Mouse (Mus musculus) midbrain, embryonic 12.5 days (tissue): Measurements from ENCODE around the gene Rangap1. TPM values are rescaled to one million over a fixed set of nuclear protein-coding genes. Genes with fewer than 3 reads are reported as not detected.

Experiments used
- ATAC-seq: fragments of 200-750 bp; cut with Nextera tagmentation; 2 replicates; pipeline ENCODE4 v1.8.0; 2017; ENCODE audit warnings: low read depth, moderate TSS enrichment, moderate library complexity; ENCODE audit not compliant: low FRiP score
- H3K27ac ChIP-seq: fragments of 300-500 bp; sonication (generic); replicated peaks from 2 replicates; pipeline ENCODE4 v1.5.1; 2016; ENCODE audit warnings: mild to moderate bottlenecking
- H3K27me3 ChIP-seq: fragments of 300-500 bp; sonication (generic); 2 replicates; pipeline ENCODE4 v1.6.1; 2016; ENCODE audit warnings: mild to moderate bottlenecking
- H3K36me3 ChIP-seq: fragments of 300-500 bp; sonication (generic); 2 replicates; pipeline ENCODE4 v1.6.1; 2016
- H3K4me1 ChIP-seq: fragments of 300-500 bp; sonication (generic); 2 replicates; pipeline ENCODE4 v1.6.1; 2016
- H3K4me2 ChIP-seq: fragments of 300-500 bp; sonication (generic); replicated peaks from 2 replicates; pipeline ENCODE4 v1.6.1; 2016; ENCODE audit warnings: mild to moderate bottlenecking, moderate library complexity
- H3K4me3 ChIP-seq: fragments of 300-500 bp; sonication (generic); 2 replicates; pipeline ENCODE4 v1.5.1; 2016; ENCODE audit warnings: mild to moderate bottlenecking
- H3K9ac ChIP-seq: fragments of 300-500 bp; sonication (generic); replicated peaks from 2 replicates; pipeline ENCODE4 v1.6.1; 2016; ENCODE audit warnings: mild to moderate bottlenecking, moderate library complexity
- H3K9me3 ChIP-seq: fragments of 300-500 bp; sonication (generic); 2 replicates; pipeline ENCODE4 v1.6.1; 2016; ENCODE audit warnings: mild to moderate bottlenecking
- WGBS: fragments of 180-500 bp; shearing (Covaris S2); methylation state at CpG from one replicate; pipeline ENCODE4 v1.1.7; 2016; 5-methylcytosine and 5-hydroxymethylcytosine counted together
- polyA plus RNA-seq: library from polyadenylated mRNA; unstranded; fragments of >200 nt; fragmentation: Nextera tagmentation; extraction: Ambion mirVana; gene quantifications from 2 replicates; pipeline ENCODE4 v1.2.1, GENCODE M21; 2016

The Rangap1 gene
- 161 and 165 TPM in 2 replicates for polyA plus RNA-seq

- WGBS: under 1% methylated on average over 63 of the region's 65 CpGs
- H3K27me3 ChIP-seq: no peaks in the 10 kb centered on the region
Measured at GRCm38 (mm10) chr15:81744992-81745600, at the start of gene Rangap1, which contains the start of gene Zc3h7b. Gene Rangap1, minus strand, starts transcription at chr15:81745530. Gene Zc3h7b, plus strand, starts transcription at chr15:81745057.

GRCm38 (mm10) chr15:81792444-81792843 lies 47.1 kb upstream of the Rangap1 start:
- Histone ChIP-seq H3K36me3 (peaks cover 74% of the 10 kb centered on the region), H3K9ac (no peak overlapping the region), H3K4me1 (no peaks in the 10 kb centered on the region), H3K9me3 (no peaks in the 10 kb centered on the region), H3K27ac (no peak overlapping the region), H3K4me2 (no peak overlapping the region), H3K27me3 (no peaks in the 10 kb centered on the region), H3K4me3 (no peak overlapping the region)
- WGBS: 93% methylated on average over 9 of the region's 9 CpGs
- ATAC-seq: no peak

More at GRCm38 (mm10) chr15:81744992-81745600, at the start of gene Rangap1, which contains the start of gene Zc3h7b:
- Histone ChIP-seq H3K4me2 (peak within 1 kb of the TSS; percentile 80), H3K4me1 (peaks cover 16% of the 10 kb centered on the region), H3K9me3 (no peaks in the 10 kb centered on the region), H3K9ac (peak within 1 kb of the TSS; percentile 91), H3K27ac (peak within 1 kb of the TSS; percentile 93), H3K4me3 (peak within 1 kb of the TSS; percentile 87), H3K36me3 (no peaks in the 10 kb centered on the region)
- peak; percentile 77 for ATAC-seq

- H3K4me3 ChIP-seq: no peak overlapping the region
- H3K36me3 ChIP-seq: peaks cover 88% of the 10 kb centered on the region
- H3K4me2 ChIP-seq: no peak overlapping the region
- H3K27ac ChIP-seq: no peak overlapping the region
- no peaks in the 10 kb centered on the region for H3K27me3 ChIP-seq
- no peak overlapping the region for H3K9ac ChIP-seq
- 97% methylated on average over 13 of the region's 13 CpGs for WGBS
- ATAC-seq: no peak
- no peaks in the 10 kb centered on the region for H3K4me1 ChIP-seq
- no peaks in the 10 kb centered on the region for H3K9me3 ChIP-seq
Measured at GRCm38 (mm10) chr15:81787525-81787924, 42.2 kb upstream of the Rangap1 start.

- no peak for ATAC-seq
- no peak overlapping the region for H3K4me2 ChIP-seq
- no peaks in the 10 kb centered on the region for H3K4me1 ChIP-seq
- H3K36me3 ChIP-seq: peaks cover 88% of the 10 kb centered on the region
- WGBS: 98% methylated on average over 8 of the region's 8 CpGs
- H3K9me3 ChIP-seq: no peaks in the 10 kb centered on the region
- no peaks in the 10 kb centered on the region for H3K27me3 ChIP-seq
- H3K27ac ChIP-seq: no peak overlapping the region
- no peak overlapping the region for H3K4me3 ChIP-seq
- no peak overlapping the region for H3K9ac ChIP-seq
Measured at GRCm38 (mm10) chr15:81785701-81786100, 40.4 kb upstream of the Rangap1 start.

- no peaks in the 10 kb centered on the region for H3K4me1 ChIP-seq
- peaks cover 88% of the 10 kb centered on the region for H3K36me3 ChIP-seq
- H3K4me3 ChIP-seq: no peak overlapping the region
- no peak overlapping the region for H3K27ac ChIP-seq
- H3K9me3 ChIP-seq: no peaks in the 10 kb centered on the region
- ATAC-seq: no peak
- H3K9ac ChIP-seq: no peak overlapping the region
- H3K27me3 ChIP-seq: no peaks in the 10 kb centered on the region
- no peak overlapping the region for H3K4me2 ChIP-seq
- 77% methylated on average over 5 of the region's 5 CpGs for WGBS
Measured at GRCm38 (mm10) chr15:81784762-81785161, 39.4 kb upstream of the Rangap1 start.

- no peak for ATAC-seq
- Histone ChIP-seq H3K4me3 (no peak overlapping the region), H3K27ac (no peak overlapping the region), H3K4me2 (no peak overlapping the region), H3K9me3 (no peaks in the 10 kb centered on the region), H3K27me3 (no peaks in the 10 kb centered on the region), H3K9ac (no peak overlapping the region), H3K4me1 (no peaks in the 10 kb centered on the region), H3K36me3 (peaks cover 96% of the 10 kb centered on the region)
- WGBS: 87% methylated on average over 7 of the region's 7 CpGs
Measured at GRCm38 (mm10) chr15:81781816-81782215, 36.5 kb upstream of the Rangap1 start.

- Histone ChIP-seq H3K27ac (no peak overlapping the region), H3K4me2 (no peak overlapping the region), H3K9ac (no peak overlapping the region), H3K36me3 (peaks cover 100% of the 10 kb centered on the region), H3K27me3 (no peaks in the 10 kb centered on the region), H3K4me1 (no peaks in the 10 kb centered on the region), H3K9me3 (no peaks in the 10 kb centered on the region), H3K4me3 (no peak overlapping the region)
- ATAC-seq: no peak
- 94% methylated on average over 11 of the region's 11 CpGs for WGBS
Measured at GRCm38 (mm10) chr15:81776631-81777422, 31.5 kb upstream of the Rangap1 start.

- no peak for ATAC-seq
- Histone ChIP-seq H3K36me3 (peaks cover 93% of the 10 kb centered on the region), H3K9me3 (no peaks in the 10 kb centered on the region), H3K27me3 (no peaks in the 10 kb centered on the region), H3K4me2 (no peak overlapping the region), H3K4me3 (no peak overlapping the region), H3K27ac (no peak overlapping the region), H3K9ac (no peak overlapping the region), H3K4me1 (no peaks in the 10 kb centered on the region)
- WGBS: 92% methylated on average over 15 of the region's 15 CpGs
Measured at GRCm38 (mm10) chr15:81774505-81775171, 29.3 kb upstream of the Rangap1 start.

GRCm38 (mm10) chr15:81772431-81773120 lies 27.2 kb upstream of the Rangap1 start:
- Histone ChIP-seq H3K9me3 (no peaks in the 10 kb centered on the region), H3K36me3 (peaks cover 88% of the 10 kb centered on the region), H3K4me2 (no peak overlapping the region), H3K4me1 (no peaks in the 10 kb centered on the region), H3K9ac (no peak overlapping the region), H3K4me3 (no peak overlapping the region), H3K27ac (no peak overlapping the region), H3K27me3 (no peaks in the 10 kb centered on the region)
- ATAC-seq: no peak
- WGBS: 84% methylated on average over 20 of the region's 20 CpGs

GRCm38 (mm10) chr15:81769037-81769436 lies 23.7 kb upstream of the Rangap1 start:
- no peaks in the 10 kb centered on the region for H3K4me1 ChIP-seq
- 57% methylated on average over 13 of the region's 13 CpGs for WGBS
- H3K27ac ChIP-seq: no peak overlapping the region
- H3K4me3 ChIP-seq: no peak overlapping the region
- H3K9ac ChIP-seq: no peak overlapping the region
- H3K9me3 ChIP-seq: no peaks in the 10 kb centered on the region
- ATAC-seq: no peak
- H3K27me3 ChIP-seq: no peaks in the 10 kb centered on the region
- H3K4me2 ChIP-seq: no peak overlapping the region
- H3K36me3 ChIP-seq: peaks cover 52% of the 10 kb centered on the region

GRCm38 (mm10) chr15:81766439-81766838 lies 21.1 kb upstream of the Rangap1 start:
- Histone ChIP-seq H3K9ac (no peak overlapping the region), H3K36me3 (peaks cover 32% of the 10 kb centered on the region), H3K4me3 (no peak overlapping the region), H3K27me3 (no peaks in the 10 kb centered on the region), H3K9me3 (no peaks in the 10 kb centered on the region), H3K4me1 (no peaks in the 10 kb centered on the region), H3K4me2 (no peak overlapping the region), H3K27ac (no peak overlapping the region)
- ATAC-seq: no peak
- WGBS: 92% methylated on average over 5 of the region's 5 CpGs
